Mouse (Mus musculus) kidney, adult 2 months (tissue): ENCODE measurements at regions not wholly inside any gene's neighbourhood (a gene's known extent, or its start where the extent isn't known, plus 50 kb on each side); places are given as distances from the start of the nearest gene placed in this dataset.

Experiments
- CTCF ChIP-seq: fragments of 200-500 bp; conservative IDR thresholded peaks from 2 replicates; pipeline ENCODE4 v1.5.1; 2011; ENCODE audit warnings: low read depth, mild to moderate bottlenecking, control low read depth, low read length, moderate library complexity, mixed read lengths; ENCODE audit not compliant: insufficient read depth, insufficient read length
- POLR2A ChIP-seq: fragments of 200-500 bp; IDR thresholded peaks from one replicate; pipeline ENCODE4 v1.6.1; 2011; ENCODE audit warnings: low read depth, low read length, control low read depth

GRCm38 (mm10) chr17:62513635-62514034 is 367.5 kb downstream of the Efna5 start:
- TF ChIP-seq CTCF (no peak), POLR2A (no peak)
